Mouse (Mus musculus) kidney, adult 2 months (tissue): Measurements from ENCODE around the gene Nrarp. TPM values are rescaled to one million over a fixed set of nuclear protein-coding genes. Genes with fewer than 3 reads are reported as not detected.

ENCODE experiments used
- DNase-seq: peaks from one replicate; pipeline ENCODE4 v3.0.0; 2021
- H3K27ac ChIP-seq: fragments of 200-500 bp; 2 replicates; pipeline ENCODE4 v1.5.1; 2012; ENCODE audit warnings: low read depth, low read length, control low read depth, inconsistent platforms; ENCODE audit not compliant: insufficient read depth
- H3K27me3 ChIP-seq: fragments of 200-500 bp; replicated peaks from 2 replicates; pipeline ENCODE4 v1.6.1; 2012; ENCODE audit warnings: mild to moderate bottlenecking, moderate library complexity, low read length, inconsistent platforms; ENCODE audit not compliant: control insufficient read depth, insufficient read depth
- H3K36me3 ChIP-seq: fragments of 200-500 bp; 2 replicates; pipeline ENCODE4 v1.6.1; 2012; ENCODE audit warnings: mild to moderate bottlenecking, moderate library complexity, low read length, inconsistent platforms; ENCODE audit not compliant: control insufficient read depth, insufficient read depth
- H3K4me1 ChIP-seq: fragments of 200-500 bp; 2 replicates; pipeline ENCODE4 v1.6.1; 2011; ENCODE audit warnings: low read length; ENCODE audit not compliant: control insufficient read depth, insufficient read depth
- H3K4me3 ChIP-seq: fragments of 200-500 bp; 2 replicates; pipeline ENCODE4 v1.5.1; 2011; ENCODE audit warnings: mild to moderate bottlenecking, low read depth, low read length, control low read depth; ENCODE audit not compliant: insufficient read depth
- CTCF ChIP-seq: fragments of 200-500 bp; conservative IDR thresholded peaks from 2 replicates; pipeline ENCODE4 v1.5.1; 2011; ENCODE audit warnings: low read depth, mild to moderate bottlenecking, control low read depth, low read length, moderate library complexity, mixed read lengths; ENCODE audit not compliant: insufficient read depth, insufficient read length
- POLR2A ChIP-seq: fragments of 200-500 bp; IDR thresholded peaks from one replicate; pipeline ENCODE4 v1.6.1; 2011; ENCODE audit warnings: low read depth, low read length, control low read depth
- WGBS: fragments of 180-500 bp; shearing (Covaris S2); methylation state at CpG from one replicate; pipeline ENCODE4 v1.1.7; 2018; 5-methylcytosine and 5-hydroxymethylcytosine counted together
- polyA plus RNA-seq: library from polyadenylated mRNA; depleted of rRNA; stranded (reverse); fragments of >200 nt; gene quantifications from 2 replicates; pipeline ENCODE4 v1.2.3, GENCODE M21; 2012

Gene Nrarp
- polyA plus RNA-seq, 1 experiment = 5.7 TPM

DNA sequence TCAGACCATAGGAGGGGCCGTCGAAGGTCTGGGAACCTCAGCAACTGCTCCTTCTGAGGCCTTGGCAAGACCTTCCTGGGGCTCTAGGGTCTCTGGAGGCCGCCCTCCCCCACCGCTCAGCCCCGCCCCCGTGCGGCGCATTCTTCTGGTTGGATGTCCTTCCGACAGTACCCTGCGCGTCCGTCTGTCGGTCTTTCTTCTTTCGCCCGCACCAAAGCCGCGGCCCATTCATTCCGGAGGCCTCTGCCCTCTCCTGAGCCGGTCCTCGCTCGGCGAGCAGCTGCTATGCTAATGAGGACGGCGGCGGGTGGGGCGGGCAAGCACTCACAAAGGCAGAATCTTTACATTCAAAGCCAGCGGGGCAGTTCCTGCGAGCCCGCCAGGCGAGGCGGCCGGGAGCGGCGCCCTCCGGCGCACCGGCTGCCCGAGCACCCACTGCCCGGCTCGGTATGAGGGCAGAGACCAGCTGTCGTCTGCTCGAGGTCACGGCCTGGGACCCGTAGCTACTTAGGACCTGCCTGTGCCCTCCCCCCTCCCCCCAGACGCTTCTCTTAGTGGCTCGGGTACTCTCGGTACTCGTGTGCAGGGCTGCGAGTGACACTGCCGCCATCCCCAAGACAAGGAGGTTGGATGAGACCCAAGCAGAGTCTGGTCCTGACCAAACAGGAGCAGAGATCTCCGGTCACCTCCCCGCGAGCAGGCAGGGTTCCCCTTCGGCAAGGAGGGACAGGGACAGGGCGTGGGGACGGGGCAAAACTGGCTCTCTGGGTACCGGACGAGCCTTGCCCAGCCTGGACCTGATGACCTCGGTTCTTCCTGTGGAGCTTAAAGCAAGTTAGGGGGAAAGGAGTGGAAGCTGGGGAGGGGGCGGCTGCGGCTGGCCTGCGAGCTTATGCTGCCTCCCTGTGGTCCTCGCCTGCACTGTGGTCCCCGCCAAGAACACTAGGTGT is 5.3 kb downstream of the Nrarp start:
- no peaks in the 10 kb centered on the region; the same call in 1 of the 2 replicates for H3K4me1 ChIP-seq
- H3K4me3 ChIP-seq = peak overlapping the region; percentile 40
- H3K27me3 ChIP-seq = no peaks in the 10 kb centered on the region
- TF ChIP-seq CTCF (peak; percentile 54; the same call in 1 of the 2 replicates), POLR2A (no peak)
- WGBS = 4% methylated on average over 64 of the region's 64 CpGs
- peak; percentile 59 for DNase-seq
- no peak overlapping the region for H3K27ac ChIP-seq
- H3K36me3 ChIP-seq = no peaks in the 10 kb centered on the region

DNA sequence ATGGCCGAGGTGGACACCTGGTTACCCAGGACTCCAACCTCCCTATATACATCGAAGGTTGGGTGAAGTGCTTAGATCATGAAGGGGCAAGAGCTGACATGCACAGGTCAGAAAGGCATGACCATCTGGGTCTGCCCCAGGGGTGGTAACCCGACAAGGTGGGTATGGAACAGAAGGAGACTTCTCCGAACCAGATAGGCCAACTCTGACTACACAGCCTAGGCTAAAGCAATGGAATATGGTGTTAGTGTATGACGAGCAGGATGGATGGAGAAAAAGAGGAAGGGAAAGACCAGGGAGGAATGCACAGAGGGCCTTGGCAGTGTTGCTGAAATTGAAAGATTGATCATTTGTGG is 6.0 kb downstream of the Nrarp start:
- no peak overlapping the region for H3K27ac ChIP-seq
- no peaks in the 10 kb centered on the region for H3K36me3 ChIP-seq
- WGBS = 52% methylated on average over 5 of the region's 5 CpGs
- no peaks in the 10 kb centered on the region for H3K27me3 ChIP-seq
- DNase-seq = no peak
- TF ChIP-seq POLR2A (no peak), CTCF (no peak)
- no peak overlapping the region for H3K4me3 ChIP-seq
- H3K4me1 ChIP-seq = no peaks in the 10 kb centered on the region; the same call in 1 of the 2 replicates

DNA sequence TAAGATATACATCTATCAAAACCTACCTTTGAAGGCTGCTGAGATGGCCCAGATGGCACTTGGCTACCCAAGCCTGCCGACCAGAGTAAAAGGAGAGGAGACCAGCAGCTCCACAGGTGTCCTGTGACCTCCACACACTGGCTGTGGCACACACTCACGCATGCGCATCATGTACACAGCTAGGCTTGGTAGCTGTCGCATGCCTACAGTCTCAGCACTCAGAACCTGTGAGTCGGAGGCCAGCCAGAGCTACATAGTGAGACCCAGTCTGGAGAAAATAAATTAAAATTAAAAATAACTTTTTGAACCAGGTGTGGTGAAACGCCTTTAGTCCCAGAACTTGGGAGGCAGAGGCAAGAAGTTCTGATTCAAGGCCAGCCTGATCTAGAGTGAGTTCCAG is 7.3 kb downstream of the Nrarp start:
- WGBS = 89% methylated on average over 6 of the region's 6 CpGs
- Histone ChIP-seq H3K36me3 (no peaks in the 10 kb centered on the region), H3K27me3 (no peaks in the 10 kb centered on the region), H3K4me3 (no peak overlapping the region), H3K4me1 (no peaks in the 10 kb centered on the region; the same call in 1 of the 2 replicates), H3K27ac (no peak overlapping the region)
- TF ChIP-seq POLR2A = no peak
- no peak for TF ChIP-seq CTCF
- no peak for DNase-seq

DNA sequence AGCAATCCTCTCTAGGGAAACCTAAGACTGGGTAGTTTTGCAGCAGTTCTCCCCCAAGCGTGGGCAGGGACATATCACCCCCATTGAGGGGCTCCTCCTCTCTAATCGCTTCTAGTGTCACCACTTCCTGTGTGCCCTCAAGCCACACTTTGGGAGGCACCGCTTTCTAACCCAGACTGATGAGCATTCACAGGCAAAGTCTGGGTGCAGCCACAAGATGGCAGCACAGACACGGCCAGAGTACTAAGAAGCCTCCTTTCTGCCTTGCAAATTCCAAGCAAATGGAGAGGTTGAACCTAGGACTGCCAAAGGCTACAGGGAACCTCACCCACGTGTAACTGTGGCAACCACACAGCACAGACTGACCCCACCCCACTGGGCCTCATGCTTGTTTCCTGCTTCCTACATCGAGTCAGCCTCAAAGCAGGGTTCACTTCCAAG is 12.8 kb downstream of the Nrarp start:
- WGBS = 0% methylated on average over 6 of the region's 6 CpGs
- no peak overlapping the region for H3K4me3 ChIP-seq
- peak overlapping the region; percentile 21; the same call in 1 of the 2 replicates for H3K27ac ChIP-seq
- H3K36me3 ChIP-seq = no peaks in the 10 kb centered on the region
- H3K4me1 ChIP-seq = peaks cover 10% of the 10 kb centered on the region; the same call in 1 of the 2 replicates
- peak; percentile 94 for DNase-seq
- TF ChIP-seq POLR2A (no peak), CTCF (peak; percentile 99)
- H3K27me3 ChIP-seq = no peaks in the 10 kb centered on the region

DNA sequence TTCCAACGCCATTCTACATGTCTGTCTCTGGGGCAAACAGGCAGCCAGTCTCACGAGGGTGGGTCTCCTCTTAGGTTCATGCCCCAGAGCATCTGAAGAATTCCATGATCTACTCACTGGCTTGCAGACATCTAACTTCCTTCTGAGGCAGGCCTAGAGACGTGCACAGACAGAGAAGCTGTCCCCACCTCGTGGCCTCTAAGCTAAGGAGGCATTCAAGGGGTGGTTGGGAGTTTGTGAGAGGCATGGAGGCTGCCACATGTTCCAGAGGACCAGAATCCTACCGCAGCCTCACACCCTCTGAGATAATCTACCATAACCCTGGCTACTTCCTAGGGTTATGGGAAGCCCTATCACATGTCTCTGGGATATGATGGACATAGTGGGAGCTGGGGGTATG is 13.4 kb downstream of the Nrarp start:
- H3K27me3 ChIP-seq = no peaks in the 10 kb centered on the region
- no peaks in the 10 kb centered on the region for H3K36me3 ChIP-seq
- TF ChIP-seq POLR2A (no peak), CTCF (no peak)
- H3K4me1 ChIP-seq = peaks cover 10% of the 10 kb centered on the region; the same call in 1 of the 2 replicates
- WGBS = 61% methylated on average over 5 of the region's 5 CpGs
- H3K27ac ChIP-seq = peak overlapping the region; percentile 21
- H3K4me3 ChIP-seq = no peak overlapping the region
- no peak for DNase-seq

DNA sequence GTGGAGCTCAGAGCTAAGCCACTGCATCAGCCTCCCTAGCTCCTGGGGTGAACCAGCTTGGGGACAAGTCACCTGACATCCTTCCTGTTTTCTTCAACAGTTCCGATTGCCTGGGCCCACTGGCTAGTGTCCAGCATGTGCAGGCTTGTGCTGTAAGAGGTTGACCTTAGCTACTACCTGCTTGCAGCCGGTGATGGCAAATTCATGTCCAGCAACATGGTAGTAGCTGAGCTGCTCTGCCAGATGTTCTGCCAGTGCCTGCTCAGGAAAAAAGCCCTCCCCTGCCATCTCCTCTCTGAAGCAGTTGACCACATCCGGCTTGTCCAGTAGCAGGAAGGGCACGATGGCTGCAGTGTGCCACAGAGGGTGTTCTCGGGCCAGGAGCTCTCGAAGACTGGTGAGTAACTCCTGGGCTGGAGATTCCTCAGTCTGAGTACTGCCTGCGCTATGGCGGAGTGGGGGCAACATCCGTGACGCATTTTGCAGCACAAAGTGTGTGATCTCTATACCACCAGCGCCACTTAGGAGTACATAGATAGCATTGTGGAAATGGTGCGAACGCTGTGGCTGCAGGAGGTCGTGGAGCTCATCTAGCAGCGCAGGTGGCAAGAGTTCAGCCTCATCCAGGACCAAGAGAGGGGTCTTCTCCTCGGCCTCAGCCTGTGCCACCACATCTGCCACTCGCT is 14.1 kb downstream of the Nrarp start:
- H3K4me1 ChIP-seq = peaks cover 10% of the 10 kb centered on the region; the same call in 1 of the 2 replicates
- H3K27me3 ChIP-seq = no peaks in the 10 kb centered on the region
- TF ChIP-seq POLR2A = no peak
- TF ChIP-seq CTCF = no peak
- H3K27ac ChIP-seq = peak overlapping the region; percentile 21
- peak overlapping the region; percentile 43; the same call in 1 of the 2 replicates for H3K4me3 ChIP-seq
- WGBS = 69% methylated on average over 17 of the region's 17 CpGs
- no peak for DNase-seq
- H3K36me3 ChIP-seq = no peaks in the 10 kb centered on the region
